Mouse (Mus musculus) kidney, postnatal 4 days (tissue): ENCODE results near the gene Plgrkt.
"Not testable (repeated sequence)": the region's sequence is repeated elsewhere in the genome, so short reads cannot be mapped to it uniquely, and the experiment has no call there.

Source experiments
- DNase-seq, 2 experiments: peaks; one replicate each; pipeline ENCODE4 v3.0.0; 2021; ENCODE audit warnings: mixed read lengths in 2 of 2

Plgrkt gene

DNA sequence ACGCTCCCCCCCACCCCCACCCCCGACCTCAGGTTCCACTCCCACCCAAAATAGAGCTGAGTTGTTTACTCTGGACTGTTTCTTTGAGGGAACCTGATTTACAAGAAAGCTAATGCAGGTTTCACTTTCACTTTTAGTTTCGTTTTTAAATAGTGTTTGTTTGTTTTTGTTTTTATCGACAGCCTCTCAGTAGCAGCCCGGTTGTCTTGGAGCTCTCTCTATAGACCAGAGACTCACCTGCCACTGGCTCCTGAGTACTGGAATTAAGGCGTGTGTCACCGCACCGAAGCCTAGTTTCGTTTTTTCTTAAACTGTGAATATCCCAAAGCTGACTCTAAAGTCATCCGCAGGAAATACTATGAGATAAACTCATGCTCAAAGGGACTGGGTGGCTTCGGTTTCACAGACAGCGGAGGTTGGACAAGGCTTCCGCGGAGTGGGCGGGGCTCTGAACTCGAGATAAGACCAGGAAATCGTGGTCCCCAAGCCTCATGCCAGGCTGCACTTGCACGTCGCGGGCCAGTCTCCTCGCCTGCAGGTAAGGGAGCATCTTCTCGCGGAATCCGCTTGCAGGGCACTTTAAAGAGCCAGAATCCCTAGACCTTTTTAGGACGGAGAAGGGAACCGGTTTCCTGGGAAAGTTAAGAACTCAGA is at the start of gene Plgrkt, which contains the start of gene Cd274:
Gene Plgrkt (minus strand): TSS at position 422 of the 654 bp plus-strand sequence.
Gene Cd274 (plus strand): TSS at position 487 of the 654 bp plus-strand sequence.
- DNase-seq: peak; percentile 81 to 89

DNA sequence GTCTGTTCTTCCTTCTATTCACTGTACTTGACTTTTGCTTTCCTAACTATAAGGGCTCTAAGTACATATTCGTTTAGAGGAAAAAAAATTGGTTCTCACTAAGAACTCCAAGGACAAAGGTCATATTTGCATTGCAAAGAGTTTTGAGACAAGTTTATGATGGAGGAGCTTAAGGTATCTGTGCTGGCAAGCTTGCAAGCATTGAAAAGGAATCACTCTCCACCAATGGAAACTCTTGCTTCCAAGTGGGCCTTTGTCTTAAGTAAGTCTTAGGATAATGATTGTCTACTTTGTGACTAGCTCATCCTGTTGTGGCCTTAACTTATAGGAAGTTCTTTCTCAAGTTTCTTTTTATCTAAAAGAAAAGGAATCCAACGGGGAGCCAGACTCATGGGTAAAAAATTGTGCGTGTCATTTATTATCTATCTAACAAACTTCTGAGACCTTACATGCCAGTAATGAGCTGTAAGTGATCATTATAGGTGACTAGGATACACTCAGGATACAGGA is 49.3 kb upstream of the Plgrkt start:
- no peak for DNase-seq

GRCm38 (mm10) chr19:29414917-29415316 is 47.7 kb upstream of the Plgrkt start:
- DNase-seq: not testable (repeated sequence)

GRCm38 (mm10) chr19:29414513-29414912 is 47.3 kb upstream of the Plgrkt start:
- DNase-seq: no peak

DNA sequence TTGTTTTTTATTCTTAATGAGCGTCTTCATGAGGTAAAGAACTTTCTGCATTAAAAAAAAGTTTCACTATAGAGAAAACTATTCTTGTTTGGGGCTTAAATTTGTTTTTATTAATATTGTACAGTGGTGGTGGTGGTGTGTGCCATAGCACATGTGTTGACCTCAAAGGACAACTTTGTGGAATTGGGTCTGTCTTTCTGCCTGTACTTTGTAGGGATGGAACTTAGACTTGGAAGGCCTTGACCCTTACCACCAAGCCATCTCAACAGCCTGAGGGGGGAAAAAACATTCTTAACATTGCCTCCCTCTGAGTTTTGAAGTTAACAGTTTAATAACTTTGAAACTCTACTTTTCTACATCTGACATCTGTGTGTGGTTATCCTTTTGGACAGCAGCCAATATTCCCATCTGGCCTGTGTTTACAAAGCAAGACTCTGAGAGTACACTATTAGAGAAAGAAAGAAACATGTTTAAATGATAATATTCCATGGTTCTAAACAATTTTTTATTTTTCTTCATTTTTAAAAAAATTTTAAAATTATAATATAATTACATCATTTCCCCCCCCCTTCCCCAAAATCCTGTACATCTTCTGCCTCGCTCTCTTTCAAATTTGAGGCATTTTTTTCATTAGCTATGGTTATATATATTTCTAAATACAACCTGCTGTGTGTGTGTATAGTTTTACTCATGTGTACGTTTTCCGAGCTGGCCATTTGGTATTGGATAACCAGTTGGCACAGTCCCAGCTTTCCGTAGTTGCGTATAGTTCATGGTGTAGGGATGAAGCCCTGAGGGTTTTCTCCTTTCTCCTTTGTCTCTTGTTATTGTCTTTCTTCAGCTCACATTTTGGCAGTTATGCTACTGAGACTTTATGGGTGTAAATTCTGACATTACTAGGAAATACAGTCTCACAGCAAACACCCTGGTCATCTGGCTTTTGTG is 45.6 kb upstream of the Plgrkt start:
- peak; percentile 20 to 25 for DNase-seq

DNA sequence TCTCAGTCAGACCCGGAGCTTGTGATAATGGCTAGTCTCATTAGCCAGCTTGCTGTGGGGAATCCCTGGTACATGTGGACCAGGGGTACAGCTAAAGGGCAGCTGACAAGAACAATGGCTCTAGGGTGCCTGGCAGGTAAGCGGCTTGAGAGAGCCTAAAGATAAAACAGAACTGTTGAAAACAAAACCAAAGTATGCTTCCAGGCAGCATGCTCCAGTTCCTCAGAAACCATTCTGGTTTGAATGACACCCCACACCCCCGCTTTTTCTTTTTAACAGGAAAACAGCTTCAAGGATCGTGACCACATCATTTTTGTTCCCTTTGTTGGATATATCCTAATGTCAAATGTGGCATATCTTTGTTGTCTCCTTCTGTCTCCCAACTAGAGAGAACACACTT is 43.4 kb upstream of the Plgrkt start, which contains the start of gene Pdcd1lg2:
Gene Pdcd1lg2 (plus strand): TSS at position 301 of the 400 bp plus-strand sequence.
- DNase-seq: no peak

DNA sequence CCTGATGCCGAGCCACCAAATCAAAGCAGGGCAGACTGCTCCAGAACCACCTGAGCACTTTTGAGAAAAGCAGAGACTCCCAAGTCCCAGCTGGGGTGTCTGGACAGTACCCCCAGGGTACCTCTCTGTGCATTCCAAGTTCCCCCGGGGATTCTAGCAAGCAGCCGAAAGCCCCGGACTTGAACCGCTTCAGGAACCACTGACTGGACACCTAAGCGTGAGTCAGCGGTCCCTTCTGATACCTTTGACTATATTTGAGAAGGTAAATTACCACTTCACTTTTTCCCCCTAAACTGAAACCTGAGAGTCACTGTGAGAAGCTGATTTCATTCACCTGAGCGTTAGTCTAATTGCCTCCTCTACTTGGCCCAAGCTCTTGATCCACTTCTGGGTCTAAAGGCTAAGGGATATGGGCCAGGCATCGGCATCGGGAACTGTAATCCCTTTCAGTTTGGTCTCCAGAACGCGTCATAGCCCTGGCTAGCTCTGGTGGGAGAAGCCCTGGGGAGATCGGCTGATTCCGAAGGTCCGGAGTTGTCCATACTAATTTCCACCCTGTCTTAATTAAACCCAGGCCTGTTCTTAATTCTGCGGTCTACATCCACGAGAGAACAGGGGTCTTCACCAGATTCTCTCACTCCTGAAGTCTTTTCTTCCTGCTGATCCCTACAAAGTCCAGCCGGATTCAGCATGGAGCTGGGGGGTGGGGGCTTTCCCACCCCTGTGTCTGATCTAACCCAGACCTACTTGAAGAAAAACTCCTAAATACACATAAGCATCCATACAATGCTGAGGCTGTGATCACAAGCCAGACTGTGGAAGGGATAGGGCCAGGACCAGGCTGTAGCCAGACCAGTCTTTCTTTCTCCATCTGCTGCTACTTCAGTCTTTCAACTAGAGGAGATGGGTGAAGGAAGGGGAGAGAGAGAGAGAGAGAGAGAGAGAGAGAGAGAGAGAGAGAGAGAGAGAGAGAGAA is 39.1 kb upstream of the Plgrkt start:
- no peak for DNase-seq

GRCm38 (mm10) chr19:29405388-29405787 is 38.2 kb upstream of the Plgrkt start:
- no peak for DNase-seq

- no peak for DNase-seq
These were observed 36.1 kb upstream of the Plgrkt start for GRCm38 (mm10) chr19:29403251-29403650.

DNA sequence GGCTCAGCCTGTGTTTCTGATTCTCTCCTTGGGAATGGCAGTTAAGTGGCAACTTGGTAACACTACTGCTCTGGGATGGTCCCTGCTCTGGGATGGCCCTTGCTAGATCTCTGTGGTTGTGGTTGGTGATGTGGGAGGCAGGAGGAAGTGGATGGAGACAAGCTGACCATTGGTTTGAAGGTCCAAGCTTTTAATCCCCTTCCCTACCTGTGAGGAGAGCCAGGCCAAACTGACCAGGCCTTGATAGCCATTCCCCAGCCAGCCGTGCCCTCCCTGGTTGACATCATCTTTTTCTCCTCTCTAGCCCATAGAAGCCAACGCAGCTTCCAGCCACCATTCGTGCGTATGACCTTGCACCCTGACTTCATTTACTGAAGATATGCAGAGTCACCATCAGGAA is 35.4 kb upstream of the Plgrkt start:
- no peak for DNase-seq

DNA sequence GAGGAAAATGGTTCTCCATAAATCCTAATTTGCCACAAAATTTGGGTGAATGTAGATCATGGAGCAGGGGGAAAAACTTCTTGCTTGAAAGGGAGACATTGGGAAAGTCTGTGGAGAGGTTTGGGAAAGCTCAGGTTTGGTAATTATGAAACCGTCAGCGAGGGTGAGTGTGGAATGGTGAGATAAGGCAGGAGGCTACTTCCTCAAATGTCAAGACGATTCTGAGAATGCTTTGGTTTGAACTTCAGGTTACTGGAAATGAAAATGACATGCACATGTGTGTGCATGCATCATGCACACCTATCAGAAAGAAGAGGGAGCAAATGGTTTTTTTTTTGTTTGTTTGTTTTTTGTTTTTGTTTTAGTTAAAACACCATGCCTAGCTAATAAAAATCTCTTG is 33.3 kb upstream of the Plgrkt start:
- DNase-seq: no peak

DNA sequence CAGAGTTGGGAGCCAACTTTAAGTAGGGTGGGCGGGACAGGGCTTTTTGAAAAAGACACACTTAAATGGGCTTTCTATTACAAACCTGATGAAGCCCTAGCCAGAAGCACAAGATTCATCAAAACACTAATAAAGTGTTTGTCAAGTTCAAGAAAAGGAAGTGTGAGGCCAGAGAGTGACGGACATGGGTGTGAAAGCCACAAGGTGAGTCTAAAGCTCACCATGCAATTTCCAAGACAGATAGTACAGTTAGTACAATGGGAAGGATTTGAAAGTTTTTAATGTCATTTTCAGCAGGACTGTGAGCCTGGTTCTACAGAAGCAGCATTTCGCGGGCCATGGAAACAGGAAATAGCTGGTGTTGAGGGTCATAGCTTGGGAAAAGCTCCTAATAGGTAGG is 32.6 kb upstream of the Plgrkt start:
- DNase-seq: no peak

- no peak for DNase-seq
These were observed 29.2 kb upstream of the Plgrkt start for GRCm38 (mm10) chr19:29396353-29396752.

DNA sequence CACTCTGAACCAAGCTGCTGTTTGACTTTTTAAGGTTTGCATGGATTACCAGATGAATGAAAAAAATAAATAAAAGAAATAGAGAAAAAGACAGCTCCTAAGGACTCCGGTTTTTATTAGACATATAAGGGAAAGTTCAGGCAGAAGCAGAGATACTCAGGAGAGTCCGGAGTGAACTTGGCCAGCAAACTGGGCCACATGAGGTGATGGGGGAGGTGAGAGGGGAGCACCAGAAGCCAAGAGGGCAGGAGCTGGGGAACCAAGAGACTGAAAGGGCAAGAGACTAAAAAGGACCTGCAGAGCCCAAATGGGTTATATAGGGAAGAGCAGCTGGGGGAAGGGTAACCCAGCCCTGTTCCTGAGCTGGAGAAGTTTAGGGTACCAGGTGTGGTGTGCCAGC is 27.5 kb upstream of the Plgrkt start:
- no peak for DNase-seq

GRCm38 (mm10) chr19:29393333-29393732 is 26.1 kb upstream of the Plgrkt start:
- no peak for DNase-seq

- no peak for DNase-seq
These were observed 24.1 kb upstream of the Plgrkt start for GRCm38 (mm10) chr19:29391279-29391678.

DNA sequence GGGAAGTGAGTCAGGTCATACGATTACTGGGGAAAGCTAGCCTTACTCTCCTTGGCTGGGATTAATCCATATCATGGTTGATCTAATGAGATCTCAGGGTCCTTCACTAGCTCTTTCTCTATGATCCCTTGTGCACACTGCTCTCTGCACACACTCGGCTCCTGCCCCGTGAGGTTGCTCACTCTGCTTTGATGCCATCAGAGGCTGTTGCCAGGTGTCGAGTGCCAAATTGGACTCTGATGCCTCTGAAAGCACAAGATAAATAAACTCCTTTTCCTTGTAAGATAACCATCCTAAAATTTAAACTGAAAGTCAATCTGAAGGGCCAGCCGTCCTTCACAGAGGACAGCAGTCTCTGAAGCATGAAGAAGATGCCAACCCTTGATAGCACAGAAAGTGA is 23.3 kb upstream of the Plgrkt start:
- DNase-seq: no peak

DNA sequence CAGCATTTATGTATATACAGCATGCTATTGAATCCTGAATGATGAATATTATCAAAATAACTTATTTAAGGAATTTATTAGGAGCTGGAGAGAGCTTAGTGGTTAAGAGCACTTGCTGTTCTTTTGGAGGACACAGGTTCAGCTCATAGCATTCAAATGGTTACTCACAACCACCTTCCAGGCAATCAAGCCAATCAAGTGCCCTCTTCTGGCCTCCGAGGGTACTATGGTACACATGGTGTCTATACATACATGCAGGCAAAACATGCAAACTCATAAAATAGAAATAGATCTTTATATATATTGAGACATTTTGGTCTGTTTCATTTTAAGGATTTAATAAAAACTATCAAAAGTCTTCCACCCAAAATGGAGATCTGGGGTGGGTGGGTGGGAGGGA is 21.6 kb upstream of the Plgrkt start:
- DNase-seq: no peak

- no peak for DNase-seq
These were observed 18.6 kb upstream of the Plgrkt start for GRCm38 (mm10) chr19:29385822-29386221.

- no peak for DNase-seq
These were observed 17.8 kb upstream of the Plgrkt start for GRCm38 (mm10) chr19:29384994-29385393.

DNA sequence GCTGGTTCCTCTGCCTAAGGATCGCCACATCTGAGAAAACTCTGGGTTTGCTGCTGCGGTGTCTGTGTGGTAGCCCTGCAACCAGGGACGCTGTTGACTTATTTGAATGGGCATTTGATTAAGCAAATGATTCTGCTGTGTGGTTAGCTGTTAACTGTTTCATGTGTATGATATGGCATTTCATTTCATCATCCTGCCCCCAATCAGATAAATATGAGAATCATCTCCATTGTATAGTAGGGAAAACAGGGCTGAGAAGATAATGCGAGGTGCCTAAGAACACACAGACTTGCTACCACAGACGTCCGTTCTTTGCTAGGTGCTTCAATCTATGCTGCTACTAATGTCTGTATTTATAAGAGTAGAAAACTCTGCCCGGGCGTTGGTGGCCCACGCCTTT is 17.2 kb upstream of the Plgrkt start:
- DNase-seq: no peak

DNA sequence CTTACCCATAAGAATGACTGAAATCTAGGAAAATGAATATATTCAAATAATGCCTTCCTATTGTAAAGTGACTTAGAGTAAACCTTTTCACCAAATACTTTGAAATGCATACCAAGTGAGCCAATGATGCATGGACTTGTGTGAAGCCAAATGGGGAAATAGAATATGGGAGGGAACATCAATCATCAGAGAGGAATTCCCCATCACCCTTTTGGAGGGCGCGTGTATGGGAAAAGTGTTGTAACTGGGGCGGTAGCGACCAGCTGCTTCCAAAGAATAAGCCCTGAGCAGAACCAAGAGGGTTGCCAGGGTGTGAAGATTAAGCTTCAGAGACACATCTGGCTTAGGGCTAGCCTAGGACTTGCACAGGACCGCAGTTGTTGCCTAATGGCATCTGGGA is 16.2 kb upstream of the Plgrkt start:
- DNase-seq: no peak
